Mouse (Mus musculus): ENCODE results near the gene Acad12. TPM values are rescaled to one million over a fixed set of nuclear protein-coding genes. Genes with fewer than 3 reads are reported as not detected.
A peak's percentile ranks its signal among the peaks of the same experiment; 100 is the strongest.
"Not testable (repeated sequence)": the region's sequence is repeated elsewhere in the genome, so short reads cannot be mapped to it uniquely, and the experiment has no call there.

The Acad12 gene
- total and polyA plus RNA-seq, 2 experiments from 2014 or later: 1.6 to 3.7 TPM

GRCm38 (mm10) chr5:121660897-121661254 lies 42.1 kb upstream of the Acad12 start:
- Histone ChIP-seq H3K27ac (peak overlapping the region; percentile 70), H3K9me3 (ENCODE audit: low read length) (no peaks in the 10 kb centered on the region), H3K36me3 (ENCODE audit: insufficient read depth, low read length) (peaks cover 16% of the 10 kb centered on the region; the same call in 1 of the 2 replicates), H3K9ac (replicated peaks; ENCODE audit: low read length) (peak overlapping the region; percentile 77), H3K4me3 (ENCODE audit: low read length) (peak overlapping the region; percentile 73), H3K27me3 (ENCODE audit: insufficient read depth, low read length) (no peaks in the 10 kb centered on the region), H3K4me2 (ENCODE audit: low read depth, low read length) (peak overlapping the region; percentile 83), H3K4me1 (ENCODE audit: insufficient read depth, low read length) (peaks cover 10% of the 10 kb centered on the region)
- peak; percentile 22 for DNase-seq (ENCODE audit: low spot score)
- under 1% methylated on average over 25 of the region's 26 CpGs for WGBS
- ATAC-seq: peak; percentile 32; the same call in 1 of the 2 replicates
- no peak for TF ChIP-seq CTCF (IDR thresholded peaks at IDR 0.05; ENCODE audit: low read depth)

- Histone ChIP-seq H3K4me2 (ENCODE audit: low read depth, low read length) (peak within 1 kb of the TSS; percentile 83), H3K27me3 (ENCODE audit: insufficient read depth, low read length) (no peaks in the 10 kb centered on the region), H3K36me3 (ENCODE audit: insufficient read depth, low read length) (peaks cover 16% of the 10 kb centered on the region; the same call in 1 of the 2 replicates), H3K9me3 (ENCODE audit: low read length) (no peaks in the 10 kb centered on the region), H3K4me3 (ENCODE audit: low read length) (peak within 1 kb of the TSS; percentile 73), H3K4me1 (ENCODE audit: insufficient read depth, low read length) (peaks cover 10% of the 10 kb centered on the region), H3K9ac (replicated peaks; ENCODE audit: low read length) (peak within 1 kb of the TSS; percentile 77), H3K27ac (peak within 1 kb of the TSS; percentile 70)
- peak; percentile 97 for DNase-seq (ENCODE audit: low spot score)
- TF ChIP-seq CTCF (IDR thresholded peaks at IDR 0.05; ENCODE audit: low read depth): no peak
- peak; percentile 89 for ATAC-seq
- WGBS: 1% methylated on average over 73 of the region's 85 CpGs
Observed at GRCm38 (mm10) chr5:121660059-121660896, 41.5 kb upstream of the Acad12 start, which contains the start of the genes Acad10 and Brap. Gene Acad10, minus strand, starts transcription at chr5:121660514. Gene Brap, plus strand, starts transcription at chr5:121660563.

- H3K9me3 ChIP-seq (ENCODE audit: low read length); H3K4me2 ChIP-seq (ENCODE audit: low read depth, low read length); H3K36me3 ChIP-seq (ENCODE audit: insufficient read depth, low read length); H3K4me3 ChIP-seq (ENCODE audit: low read length); DNase-seq (ENCODE audit: low spot score); H3K9ac ChIP-seq (replicated peaks; ENCODE audit: low read length); H3K27ac ChIP-seq; H3K27me3 ChIP-seq (ENCODE audit: insufficient read depth, low read length); H3K4me1 ChIP-seq (ENCODE audit: insufficient read depth, low read length); ATAC-seq: not testable (repeated sequence)
- 90% methylated on average over 6 of the region's 6 CpGs for WGBS
Observed at GRCm38 (mm10) chr5:121657656-121658055, 38.9 kb upstream of the Acad12 start.

DNA sequence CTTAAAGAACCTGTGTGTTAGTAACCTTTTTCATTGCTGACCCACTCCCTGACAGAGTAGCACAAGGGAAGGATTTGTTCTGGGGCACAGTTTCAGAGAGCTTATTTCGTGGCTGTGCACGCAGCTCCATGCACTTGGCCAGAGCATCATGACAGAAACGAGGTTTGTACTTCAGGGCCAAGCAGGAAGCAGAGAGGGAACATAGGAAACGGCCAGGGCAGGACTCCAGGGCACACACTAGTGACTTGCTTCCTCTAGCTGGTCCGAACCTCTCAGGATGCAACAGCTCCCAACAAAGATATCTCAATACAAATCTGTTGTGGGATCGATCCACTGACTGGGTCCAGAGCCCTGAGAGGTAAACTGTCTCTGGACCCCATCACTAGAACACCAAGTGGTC lies 38.1 kb upstream of the Acad12 start:
- H3K4me2 ChIP-seq (ENCODE audit: low read depth, low read length); H3K4me3 ChIP-seq (ENCODE audit: low read length); DNase-seq (ENCODE audit: low spot score); H3K27me3 ChIP-seq (ENCODE audit: insufficient read depth, low read length); H3K27ac ChIP-seq; ATAC-seq; H3K9ac ChIP-seq (replicated peaks; ENCODE audit: low read length); H3K4me1 ChIP-seq (ENCODE audit: insufficient read depth, low read length); H3K9me3 ChIP-seq (ENCODE audit: low read length); H3K36me3 ChIP-seq (ENCODE audit: insufficient read depth, low read length): not testable (repeated sequence)
- 78% methylated on average over 6 of the region's 6 CpGs for WGBS

GRCm38 (mm10) chr5:121654526-121654925 lies 35.8 kb upstream of the Acad12 start:
- Histone ChIP-seq H3K9ac (replicated peaks; ENCODE audit: low read length) (no peak overlapping the region), H3K4me2 (ENCODE audit: low read depth, low read length) (no peak overlapping the region), H3K27ac (no peak overlapping the region), H3K9me3 (ENCODE audit: low read length) (no peaks in the 10 kb centered on the region), H3K36me3 (ENCODE audit: insufficient read depth, low read length) (no peaks in the 10 kb centered on the region), H3K27me3 (ENCODE audit: insufficient read depth, low read length) (no peaks in the 10 kb centered on the region), H3K4me3 (ENCODE audit: low read length) (no peak overlapping the region), H3K4me1 (ENCODE audit: insufficient read depth, low read length) (0 out of 2 replicates have a peak, but pooled peaks cover 1% of the 10 kb centered on the region)
- TF ChIP-seq CTCF (IDR thresholded peaks at IDR 0.05; ENCODE audit: low read depth): no peak
- WGBS: 80% methylated on average over 4 of the region's 4 CpGs
- ATAC-seq (no peak), DNase-seq (ENCODE audit: low spot score) (no peak)

DNA sequence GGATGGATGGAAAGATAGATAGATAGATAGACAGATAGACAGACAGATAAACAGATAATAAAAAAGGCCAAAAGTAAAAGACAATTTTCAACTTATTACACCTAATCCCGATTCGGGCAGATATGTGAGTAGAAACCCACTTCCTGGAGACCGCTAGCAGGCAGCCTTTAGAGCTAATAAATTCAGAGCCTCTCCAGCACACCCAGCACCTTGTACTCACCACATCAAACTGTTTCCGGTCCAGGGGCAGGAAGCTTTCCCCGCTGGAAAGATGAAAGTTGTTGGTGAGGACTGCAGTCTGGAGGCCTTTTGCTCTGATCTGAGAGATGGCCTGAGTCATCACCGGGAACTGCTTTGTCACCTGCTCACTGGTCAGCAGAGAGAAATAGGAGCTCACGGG lies 30.4 kb upstream of the Acad12 start:
- Histone ChIP-seq H3K27ac (no peak overlapping the region), H3K9me3 (ENCODE audit: low read length) (no peaks in the 10 kb centered on the region), H3K36me3 (ENCODE audit: insufficient read depth, low read length) (no peaks in the 10 kb centered on the region), H3K27me3 (ENCODE audit: insufficient read depth, low read length) (no peaks in the 10 kb centered on the region), H3K4me2 (ENCODE audit: low read depth, low read length) (no peak overlapping the region), H3K9ac (replicated peaks; ENCODE audit: low read length) (no peak overlapping the region), H3K4me1 (ENCODE audit: insufficient read depth, low read length) (no peaks in the 10 kb centered on the region), H3K4me3 (ENCODE audit: low read length) (no peak overlapping the region)
- WGBS: 79% methylated on average over 7 of the region's 7 CpGs
- TF ChIP-seq CTCF (IDR thresholded peaks at IDR 0.05; ENCODE audit: low read depth): no peak
- DNase-seq (ENCODE audit: low spot score) (no peak), ATAC-seq (no peak)

GRCm38 (mm10) chr5:121639601-121640000 lies 20.9 kb upstream of the Acad12 start:
- 94% methylated on average over 9 of the region's 9 CpGs for WGBS
- H3K4me2 ChIP-seq (ENCODE audit: low read depth, low read length): no peak overlapping the region
- H3K4me1 ChIP-seq (ENCODE audit: insufficient read depth, low read length): no peaks in the 10 kb centered on the region
- H3K9me3 ChIP-seq (ENCODE audit: low read length): no peaks in the 10 kb centered on the region
- ATAC-seq (no peak), DNase-seq (ENCODE audit: low spot score) (no peak)
- H3K27me3 ChIP-seq (ENCODE audit: insufficient read depth, low read length): no peaks in the 10 kb centered on the region
- no peaks in the 10 kb centered on the region for H3K36me3 ChIP-seq (ENCODE audit: insufficient read depth, low read length)
- H3K27ac ChIP-seq: no peak overlapping the region
- no peak overlapping the region for H3K9ac ChIP-seq (replicated peaks; ENCODE audit: low read length)
- TF ChIP-seq CTCF (IDR thresholded peaks at IDR 0.05; ENCODE audit: low read depth): no peak
- no peak overlapping the region for H3K4me3 ChIP-seq (ENCODE audit: low read length)
